Mouse (Mus musculus): ENCODE data around the gene Raet1e.

GRCm38 (mm10) chr10:22306452-22306851 lies 148.1 kb downstream of the Raet1e start:
- TF ChIP-seq TAL1 (conservative IDR thresholded peaks at IDR 0.05; ENCODE audit: low read depth, low read length): no peak
- no peak for TF ChIP-seq CTCF (IDR thresholded peaks at IDR 0.05; ENCODE audit: low read depth, low read length)
- TF ChIP-seq GATA1 (IDR thresholded peaks at IDR 0.05; ENCODE audit: borderline replicate concordance, low read length): no peak
- TF ChIP-seq POLR2AphosphoS5 (IDR thresholded peaks at IDR 0.05; ENCODE audit: insufficient replicate concordance, low read depth, low read length): no peak
